Mouse (Mus musculus) brain, adult 10 weeks (tissue): Measurements from ENCODE around the gene Ccdc127. TPM values are rescaled to one million over a fixed set of nuclear protein-coding genes. Genes with fewer than 3 reads are reported as not detected.

Experiments
- polyA plus RNA-seq: library from polyadenylated mRNA; stranded (reverse); fragments of 350-450 nt; fragmentation: Illumina TruSeq; extraction: RNeasy Lipid Tissue Mini Kit (QIAGEN cat#74804); gene quantifications from one replicate; pipeline ENCODE4 v1.2.3, GENCODE M21; 2015; ENCODE audit warnings: low read depth, low replicate concordance

The Ccdc127 gene
- 68.4 TPM for polyA plus RNA-seq

GRCm38 (mm10) chr13:74349566-74350434, at the start of gene Ccdc127, which contains the start of gene Sdha:
TSS of gene Ccdc127 (plus strand) at chr13:74350309.
TSS of gene Sdha (minus strand) at chr13:74350280.

GRCm38 (mm10) chr13:74317170-74317849, 32.8 kb upstream of the Ccdc127 start, which contains the start of gene Pdcd6:
TSS of gene Pdcd6 (minus strand) at chr13:74317580.

GRCm38 (mm10) chr13:74363859-74364235, 13.7 kb downstream of the Ccdc127 start, which contains the start of gene Lrrc14b:
TSS of gene Lrrc14b (minus strand) at chr13:74364005.

GRCm38 (mm10) chr13:74390371-74390990, 40.4 kb downstream of the Ccdc127 start, which contains the start of gene Zfp72:
TSS of gene Zfp72 (minus strand) at chr13:74390836.

GRCm38 (mm10) chr13:74399298-74399839, 49.3 kb downstream of the Ccdc127 start, which contains the start of gene Ftl1-ps1:
TSS of gene Ftl1-ps1 (plus strand) at chr13:74399694.

Other genes with a start within 250 kb of the Ccdc127 start
- 0.37 TPM for gene Slc9a3, start 228.9 kb upstream of the Ccdc127 start, polyA plus RNA-seq
- gene Exoc3, start 141.6 kb upstream of the Ccdc127 start, polyA plus RNA-seq = 55.4 TPM
- 0.28 TPM for gene Ahrr, start 58.0 kb upstream of the Ccdc127 start, polyA plus RNA-seq
- 161 TPM for gene Pdcd6, start 32.7 kb upstream of the Ccdc127 start, polyA plus RNA-seq
- 309 TPM for gene Sdha, start within 50 bp of the Ccdc127 start, polyA plus RNA-seq
- gene Lrrc14b, start 13.7 kb downstream of the Ccdc127 start, polyA plus RNA-seq = 0.52 TPM
- gene Zfp72, start 40.5 kb downstream of the Ccdc127 start, polyA plus RNA-seq = 6.5 TPM
- gene Ftl1-ps1, start 49.4 kb downstream of the Ccdc127 start, polyA plus RNA-seq = 8.5 TPM
- 16.0 TPM for gene Zfp825, start 143.7 kb downstream of the Ccdc127 start, polyA plus RNA-seq